Mouse (Mus musculus) limb, embryonic 11.5 days (tissue): Measurements from ENCODE around the gene Csta1. TPM values are rescaled to one million over a fixed set of nuclear protein-coding genes. Genes with fewer than 3 reads are reported as not detected.
"Not testable (repeated sequence)": the region's sequence is repeated elsewhere in the genome, so short reads cannot be mapped to it uniquely, and the experiment has no call there.

Experiments
- ATAC-seq: fragments of 200-750 bp; cut with Nextera tagmentation; 2 replicates; pipeline ENCODE4 v1.8.0; 2017; ENCODE audit warnings: low read depth; ENCODE audit not compliant: insufficient number of reproducible peaks, low FRiP score, low TSS enrichment
- DNase-seq: peaks from one replicate; pipeline ENCODE4 v3.0.0-alpha.2; 2015; ENCODE audit warnings: low spot score
- H3K27ac ChIP-seq: fragments of 300-500 bp; sonication (generic); replicated peaks from 2 replicates; pipeline ENCODE4 v1.5.1; 2014; ENCODE audit warnings: low read depth, mild to moderate bottlenecking, low read length
- H3K27me3 ChIP-seq: fragments of 300-500 bp; sonication (generic); 2 replicates; pipeline ENCODE4 v1.6.1; 2014; ENCODE audit warnings: mild to moderate bottlenecking, low read length, mixed read lengths; ENCODE audit not compliant: control insufficient read depth, insufficient read depth
- H3K36me3 ChIP-seq: fragments of 300-500 bp; sonication (generic); 2 replicates; pipeline ENCODE4 v1.6.1; 2014; ENCODE audit warnings: mild to moderate bottlenecking, low read length, moderate library complexity, mixed read lengths; ENCODE audit not compliant: control insufficient read depth, insufficient read depth
- H3K4me1 ChIP-seq: fragments of 300-500 bp; sonication (generic); 2 replicates; pipeline ENCODE4 v1.6.1; 2014; ENCODE audit warnings: low read length, mixed read lengths; ENCODE audit not compliant: control insufficient read depth, insufficient read depth
- H3K4me2 ChIP-seq: fragments of 300-500 bp; sonication (generic); 2 replicates; pipeline ENCODE4 v1.6.1; 2014; ENCODE audit warnings: low read depth, mild to moderate bottlenecking, moderate library complexity; ENCODE audit not compliant: severe bottlenecking
- H3K4me3 ChIP-seq: fragments of 300-500 bp; sonication (generic); 2 replicates; pipeline ENCODE4 v1.5.1; 2014; ENCODE audit warnings: low read depth, low read length
- H3K9ac ChIP-seq: fragments of 300-500 bp; sonication (generic); 2 replicates; pipeline ENCODE4 v1.6.1; 2014; ENCODE audit warnings: mild to moderate bottlenecking, low read length
- H3K9me3 ChIP-seq: fragments of 300-500 bp; sonication (generic); 2 replicates; pipeline ENCODE4 v1.6.1; 2016; ENCODE audit warnings: low read length; ENCODE audit not compliant: control insufficient read depth
- WGBS: fragments of 180-500 bp; shearing (Covaris S2); extraction: QIAGEN DNeasy Blood & Tissue Kit; methylation state at CpG from one replicate; pipeline ENCODE4 v1.1.7; 2014; 5-methylcytosine and 5-hydroxymethylcytosine counted together
- polyA plus RNA-seq: library from polyadenylated mRNA; unstranded; fragments of >200 nt; fragmentation: Nextera tagmentation; extraction: Ambion mirVana; gene quantifications from 2 replicates; pipeline ENCODE4 v1.2.1, GENCODE M21; 2014

Gene Csta1
- polyA plus RNA-seq, 1 experiment from 2014 or later = 0.07 TPM

DNA sequence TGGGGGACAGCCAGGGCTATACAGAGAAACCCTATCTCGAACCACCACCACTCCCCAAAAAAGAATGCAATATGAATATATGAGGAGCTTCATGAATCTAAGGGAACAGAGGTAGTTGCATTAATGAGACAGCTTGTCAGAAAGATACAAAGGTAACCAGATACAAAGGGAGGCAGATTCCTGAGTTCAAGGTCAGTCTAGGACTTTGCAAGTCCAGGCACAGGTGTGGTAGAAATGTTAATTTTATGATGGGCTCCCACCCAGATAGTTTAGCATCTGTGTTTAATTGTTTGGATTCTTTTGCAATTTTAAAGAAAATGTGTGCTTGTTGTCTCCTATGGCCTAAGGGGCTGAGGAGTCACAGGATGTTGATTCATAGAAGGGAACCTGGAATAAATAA lies 28.8 kb downstream of the Csta1 start:
- DNase-seq (no peak), ATAC-seq (no peak)
- no peak overlapping the region for H3K4me2 ChIP-seq
- 85% methylated on average over 1 of the region's 1 CpGs for WGBS
- H3K9me3 ChIP-seq = no peaks in the 10 kb centered on the region
- H3K27ac ChIP-seq = no peak overlapping the region
- no peak overlapping the region for H3K4me3 ChIP-seq
- H3K9ac ChIP-seq = no peak overlapping the region
- no peaks in the 10 kb centered on the region for H3K27me3 ChIP-seq
- no peaks in the 10 kb centered on the region for H3K36me3 ChIP-seq
- H3K4me1 ChIP-seq = no peaks in the 10 kb centered on the region

DNA sequence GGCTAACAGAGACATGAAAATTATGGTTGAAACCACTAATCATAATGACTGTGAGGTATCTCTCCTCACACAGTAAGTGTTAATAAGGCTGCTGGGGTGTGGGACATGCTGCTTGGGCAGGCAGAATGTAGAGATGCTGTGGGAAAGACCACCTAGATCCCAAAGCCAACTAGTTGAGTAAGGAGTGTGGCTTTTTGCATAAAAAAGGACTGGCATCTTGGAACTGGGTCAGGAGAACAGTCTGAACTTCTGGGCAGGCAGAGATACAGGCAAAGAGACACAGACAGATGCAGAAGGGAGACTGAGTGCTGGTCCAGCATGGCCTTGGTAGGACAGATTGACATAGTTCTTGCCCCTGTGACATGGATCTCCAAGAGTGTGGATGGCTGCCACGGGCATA lies 29.5 kb downstream of the Csta1 start:
- Histone ChIP-seq H3K9ac (no peak overlapping the region), H3K27me3 (no peaks in the 10 kb centered on the region), H3K27ac (no peak overlapping the region), H3K9me3 (no peaks in the 10 kb centered on the region), H3K36me3 (no peaks in the 10 kb centered on the region), H3K4me1 (no peaks in the 10 kb centered on the region), H3K4me2 (no peak overlapping the region), H3K4me3 (no peak overlapping the region)
- DNase-seq (no peak), ATAC-seq (no peak)
- 87% methylated on average over 1 of the region's 1 CpGs for WGBS

DNA sequence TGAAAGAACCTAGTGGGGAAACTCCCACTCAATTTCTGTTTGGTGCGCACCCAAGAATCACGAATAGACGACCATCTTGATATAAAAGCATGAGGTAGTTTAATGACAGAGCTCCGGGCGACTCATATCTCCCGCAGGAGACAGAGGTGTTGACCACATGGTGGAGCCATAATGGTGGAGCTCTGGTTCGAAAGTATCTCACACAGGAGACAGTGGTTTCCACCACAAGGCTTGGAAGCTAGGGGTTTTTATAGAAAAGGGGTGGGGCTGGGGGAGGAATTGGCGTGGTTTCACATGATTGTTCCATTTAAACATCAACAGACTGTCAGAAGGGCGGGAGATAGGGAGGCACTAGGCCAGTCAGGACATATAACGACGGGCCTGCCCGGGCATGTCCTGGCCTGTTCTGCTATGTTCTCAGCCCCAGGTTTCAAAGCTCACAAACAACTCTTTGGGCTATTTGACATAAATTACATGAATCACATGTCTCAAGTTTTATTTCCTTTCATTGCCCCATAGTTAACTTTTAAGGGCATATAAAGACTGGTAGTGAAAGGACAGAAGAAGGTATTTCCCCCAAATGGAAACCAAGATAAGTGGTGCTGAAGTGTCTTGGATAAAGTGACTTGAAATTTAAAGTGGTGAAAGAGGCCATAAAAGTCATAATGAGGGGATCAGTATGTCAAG lies 33.1 kb downstream of the Csta1 start:
- not testable (repeated sequence) for H3K4me1 ChIP-seq, H3K4me2 ChIP-seq, H3K9me3 ChIP-seq, H3K4me3 ChIP-seq, H3K9ac ChIP-seq, H3K27me3 ChIP-seq, H3K36me3 ChIP-seq, H3K27ac ChIP-seq, ATAC-seq, DNase-seq
- 87% methylated on average over 12 of the region's 12 CpGs for WGBS

DNA sequence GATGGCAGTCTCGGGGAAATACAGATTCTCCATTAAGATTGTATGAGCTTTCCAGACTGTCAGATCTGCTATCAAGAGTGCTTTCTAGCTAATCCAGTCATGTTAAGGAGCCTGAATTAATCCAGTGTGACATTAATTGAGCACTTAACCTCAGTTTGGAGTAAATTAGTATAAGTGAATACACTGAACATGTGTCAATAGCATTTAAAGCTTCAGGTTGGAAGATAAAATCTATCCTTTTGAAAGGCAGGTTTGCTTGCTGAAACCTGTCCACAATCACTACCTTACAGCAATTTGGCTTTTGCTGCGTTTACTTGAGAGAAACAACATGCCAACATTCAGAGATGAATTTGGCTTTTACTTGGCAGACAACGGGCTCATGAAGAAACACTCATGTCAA lies 37.0 kb downstream of the Csta1 start:
- ATAC-seq = no peak

DNA sequence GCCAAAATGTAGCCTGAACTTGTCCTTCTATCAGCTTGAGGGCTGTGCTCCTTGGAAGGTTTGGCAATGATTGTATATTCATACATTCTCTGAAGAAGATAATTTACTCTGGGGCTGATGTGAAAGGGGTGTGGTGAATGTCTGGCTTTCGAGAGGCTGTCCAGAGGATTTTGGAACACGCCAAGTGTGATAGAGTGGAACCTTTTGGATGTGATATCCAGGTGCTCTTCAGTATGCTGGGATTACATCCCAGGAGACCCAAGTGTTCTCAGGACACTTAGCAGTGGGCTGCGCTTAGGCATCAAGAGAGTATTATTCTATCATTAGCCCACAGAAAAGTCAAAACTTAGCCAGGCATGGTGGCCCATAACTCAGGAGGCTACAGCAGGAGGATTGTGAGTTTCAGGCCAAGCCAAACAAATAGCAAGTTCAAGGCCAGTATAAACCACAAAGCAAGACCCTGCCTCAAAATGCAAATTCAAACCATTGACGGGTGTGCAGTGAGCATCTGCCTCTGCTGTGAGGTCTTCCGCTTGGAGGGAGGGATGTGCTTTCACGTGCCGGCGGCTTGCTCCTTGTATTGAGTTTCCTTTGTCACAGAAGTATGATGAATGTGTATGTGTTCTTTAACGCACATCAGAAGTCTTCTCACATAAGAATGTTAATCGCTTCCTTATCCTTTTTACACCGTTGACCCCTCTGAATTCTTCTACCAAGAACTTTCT lies 40.1 kb downstream of the Csta1 start:
- Histone ChIP-seq H3K9me3 (no peaks in the 10 kb centered on the region), H3K27me3 (no peaks in the 10 kb centered on the region), H3K36me3 (no peaks in the 10 kb centered on the region), H3K9ac (no peak overlapping the region), H3K4me2 (no peak overlapping the region), H3K4me3 (no peak overlapping the region), H3K27ac (no peak overlapping the region), H3K4me1 (no peaks in the 10 kb centered on the region)
- DNase-seq (no peak), ATAC-seq (no peak)
- WGBS = 93% methylated on average over 11 of the region's 11 CpGs

More for the DNA sequence above, 37.0 kb downstream of the Csta1 start:
- Histone ChIP-seq H3K27me3 (no peaks in the 10 kb centered on the region), H3K27ac (no peak overlapping the region), H3K4me2 (no peak overlapping the region), H3K9me3 (no peaks in the 10 kb centered on the region), H3K9ac (no peak overlapping the region), H3K4me3 (no peak overlapping the region), H3K36me3 (no peaks in the 10 kb centered on the region), H3K4me1 (no peaks in the 10 kb centered on the region)
- 91% methylated on average over 3 of the region's 3 CpGs for WGBS
- no peak for DNase-seq

DNA sequence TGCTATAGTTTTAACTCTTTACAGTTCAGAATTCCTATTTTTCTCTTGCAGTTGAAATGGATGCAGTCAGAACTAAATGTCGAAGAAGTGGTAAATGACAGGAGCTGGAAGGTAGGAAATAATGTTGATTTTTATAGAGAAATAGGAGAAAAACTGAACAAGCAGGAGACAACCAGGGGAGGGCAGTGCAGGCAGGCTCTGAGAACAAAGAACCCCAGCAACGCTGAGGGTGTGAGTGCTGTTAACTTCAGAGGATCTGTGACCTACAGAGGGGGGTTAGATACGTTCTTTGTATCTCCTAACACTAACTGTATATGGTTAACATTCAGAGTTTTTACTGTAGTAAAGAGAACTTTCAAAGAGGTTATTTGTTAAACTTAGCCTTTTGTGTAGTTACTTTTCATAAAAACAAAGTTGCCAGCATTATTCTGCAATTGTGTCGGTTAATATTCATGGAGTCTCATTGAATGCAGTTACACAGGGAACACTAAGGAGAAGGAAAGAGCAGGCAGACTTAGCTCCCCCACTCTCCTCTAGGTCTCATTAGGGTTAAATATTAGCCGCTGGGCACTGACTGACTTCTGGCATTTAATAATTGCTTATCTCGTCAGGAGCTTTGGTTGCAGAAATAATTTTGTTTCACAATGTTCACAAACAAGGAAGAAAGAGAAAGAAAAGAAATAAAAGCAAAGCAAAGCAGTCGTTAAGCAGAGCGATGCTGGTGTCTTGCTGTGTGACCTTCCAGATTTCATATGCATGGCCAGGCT lies 41.0 kb downstream of the Csta1 start:
- Histone ChIP-seq H3K27me3 (no peaks in the 10 kb centered on the region), H3K4me1 (no peaks in the 10 kb centered on the region), H3K4me2 (no peak overlapping the region), H3K27ac (no peak overlapping the region), H3K36me3 (no peaks in the 10 kb centered on the region), H3K4me3 (no peak overlapping the region), H3K9ac (no peak overlapping the region), H3K9me3 (no peaks in the 10 kb centered on the region)
- 69% methylated on average over 8 of the region's 8 CpGs for WGBS
- DNase-seq (no peak), ATAC-seq (no peak)

DNA sequence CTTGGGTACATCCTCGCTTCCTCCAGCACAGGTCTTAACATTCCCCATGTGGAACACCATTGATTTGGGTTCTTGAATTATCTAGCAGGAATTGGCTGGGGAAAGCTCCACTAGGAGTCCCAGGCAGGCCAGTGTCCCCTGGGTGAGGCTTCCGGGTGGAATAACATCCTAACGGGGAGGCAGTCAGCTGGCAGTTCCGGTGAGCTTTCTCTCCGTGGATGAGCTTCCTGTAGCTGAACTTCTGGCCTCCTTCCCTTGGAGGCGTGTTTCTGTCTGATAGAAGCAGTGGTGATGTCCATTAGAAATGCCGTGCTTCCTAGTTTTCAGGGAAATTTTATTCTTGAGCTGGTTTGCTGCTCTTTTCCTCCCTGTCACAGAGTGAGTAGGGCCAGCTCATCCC lies 42.0 kb downstream of the Csta1 start:
- no peaks in the 10 kb centered on the region for H3K9me3 ChIP-seq
- H3K27ac ChIP-seq = no peak overlapping the region
- WGBS = 92% methylated on average over 7 of the region's 7 CpGs
- H3K4me3 ChIP-seq = no peak overlapping the region
- H3K4me2 ChIP-seq = no peak overlapping the region
- H3K9ac ChIP-seq = no peak overlapping the region
- ATAC-seq (no peak), DNase-seq (no peak)
- no peaks in the 10 kb centered on the region for H3K4me1 ChIP-seq
- H3K27me3 ChIP-seq = no peaks in the 10 kb centered on the region
- no peaks in the 10 kb centered on the region for H3K36me3 ChIP-seq

DNA sequence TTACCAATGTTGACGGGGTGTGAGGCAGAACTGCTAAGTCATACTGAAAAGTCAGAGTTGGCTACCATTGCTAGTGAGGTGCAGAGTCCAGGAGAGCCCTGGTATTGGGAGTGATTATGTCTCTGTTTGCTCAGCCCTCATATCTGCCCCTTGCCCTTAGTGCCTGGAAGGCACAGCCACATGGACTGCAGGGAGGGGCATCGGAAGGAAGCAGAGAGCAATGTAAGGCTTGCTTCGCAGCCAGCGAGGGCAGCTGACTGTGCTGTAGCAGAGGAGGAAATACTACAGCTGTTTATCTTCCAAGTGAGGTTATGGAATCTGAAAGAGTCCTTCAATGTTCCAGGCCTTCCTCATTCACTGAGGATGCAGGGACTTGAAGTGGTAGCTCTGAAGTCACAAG lies 43.2 kb downstream of the Csta1 start:
- Histone ChIP-seq H3K27ac (no peak overlapping the region), H3K9me3 (no peaks in the 10 kb centered on the region), H3K36me3 (peaks cover 2% of the 10 kb centered on the region; the same call in 1 of the 2 replicates), H3K9ac (no peak overlapping the region), H3K27me3 (no peaks in the 10 kb centered on the region), H3K4me3 (no peak overlapping the region), H3K4me1 (no peaks in the 10 kb centered on the region), H3K4me2 (no peak overlapping the region)
- 88% methylated on average over 4 of the region's 4 CpGs for WGBS
- DNase-seq = no peak
- ATAC-seq = no peak
